Mouse (Mus musculus) intestine, postnatal 0 days (tissue): Measurements from ENCODE around the gene Atp12a. TPM values are rescaled to one million over a fixed set of nuclear protein-coding genes. Genes with fewer than 3 reads are reported as not detected.

Experiments used
- ATAC-seq: fragments of 200-750 bp; cut with Nextera tagmentation; 2 replicates; pipeline ENCODE4 v1.8.0; 2017; ENCODE audit warnings: mild to moderate bottlenecking, moderate TSS enrichment, moderate library complexity
- H3K27ac ChIP-seq: fragments of 300-500 bp; sonication (generic); 2 replicates; pipeline ENCODE4 v1.5.1; 2014; ENCODE audit warnings: mild to moderate bottlenecking, low read depth, low read length, moderate library complexity
- H3K27me3 ChIP-seq: fragments of 300-500 bp; sonication (generic); replicated peaks from 2 replicates; pipeline ENCODE4 v1.6.1; 2014; ENCODE audit warnings: low read length, mixed read lengths; ENCODE audit not compliant: control insufficient read depth, insufficient read depth
- H3K36me3 ChIP-seq: fragments of 300-500 bp; sonication (generic); 2 replicates; pipeline ENCODE4 v1.6.1; 2014; ENCODE audit warnings: mild to moderate bottlenecking, moderate library complexity; ENCODE audit not compliant: control insufficient read depth, insufficient read depth
- H3K4me1 ChIP-seq: fragments of 300-500 bp; sonication (generic); replicated peaks from 2 replicates; pipeline ENCODE4 v1.6.1; 2014; ENCODE audit warnings: antibody characterized with exemption, low read length, mixed read lengths; ENCODE audit not compliant: control insufficient read depth, insufficient read depth
- H3K4me2 ChIP-seq: fragments of 300-500 bp; sonication (generic); replicated peaks from 2 replicates; pipeline ENCODE4 v1.6.1; 2014; ENCODE audit warnings: low read depth, mild to moderate bottlenecking, moderate library complexity
- H3K4me3 ChIP-seq: fragments of 300-500 bp; sonication (generic); 2 replicates; pipeline ENCODE4 v1.5.1; 2014; ENCODE audit warnings: low read depth, low read length
- H3K9ac ChIP-seq: fragments of 300-500 bp; sonication (generic); 2 replicates; pipeline ENCODE4 v1.6.1; 2014; ENCODE audit warnings: mild to moderate bottlenecking, low read depth, low read length
- H3K9me3 ChIP-seq: fragments of 300-500 bp; sonication (generic); 2 replicates; pipeline ENCODE4 v1.6.1; 2016; ENCODE audit warnings: mixed run types; ENCODE audit not compliant: control insufficient read depth
- CTCF ChIP-seq: sonication (generic); IDR thresholded peaks from 2 replicates; pipeline ENCODE4 v1.5.1; 2016; ENCODE audit warnings: low read depth, mild to moderate bottlenecking, control low read depth, antibody characterized with exemption, moderate library complexity
- WGBS: fragments of 180-500 bp; shearing (Covaris S2); extraction: QIAGEN DNeasy Blood & Tissue Kit; methylation state at CpG from one replicate; pipeline ENCODE4 v1.1.7; 2014; 5-methylcytosine and 5-hydroxymethylcytosine counted together
- polyA plus RNA-seq: library from polyadenylated mRNA; unstranded; fragments of >200 nt; fragmentation: Nextera tagmentation; extraction: Ambion mirVana; gene quantifications from 2 replicates; pipeline ENCODE4 v1.2.1, GENCODE M21; 2015

The Atp12a gene
- polyA plus RNA-seq, 1 experiment from 2014 or later: 0.37 TPM

GRCm38 (mm10) chr14:56390247-56390646 is 25.4 kb downstream of the Atp12a start:
- Histone ChIP-seq H3K27ac (no peak overlapping the region), H3K4me3 (no peak overlapping the region), H3K4me2 (no peak overlapping the region), H3K36me3 (no peaks in the 10 kb centered on the region), H3K9ac (no peak overlapping the region), H3K4me1 (no peaks in the 10 kb centered on the region), H3K27me3 (no peaks in the 10 kb centered on the region), H3K9me3 (no peaks in the 10 kb centered on the region)
- ATAC-seq: no peak
- WGBS: 80% methylated on average over 3 of the region's 3 CpGs
- TF ChIP-seq CTCF: no peak

GRCm38 (mm10) chr14:56393704-56394312 is 28.9 kb downstream of the Atp12a start:
- Histone ChIP-seq H3K27ac (no peak overlapping the region), H3K4me1 (no peaks in the 10 kb centered on the region), H3K4me2 (no peak overlapping the region), H3K36me3 (no peaks in the 10 kb centered on the region), H3K27me3 (no peaks in the 10 kb centered on the region), H3K9me3 (no peaks in the 10 kb centered on the region), H3K4me3 (no peak overlapping the region), H3K9ac (no peak overlapping the region)
- 35% methylated on average over 2 of the region's 2 CpGs for WGBS
- no peak for ATAC-seq
- TF ChIP-seq CTCF: no peak

- Histone ChIP-seq H3K27ac (no peak overlapping the region), H3K4me3 (no peak overlapping the region), H3K36me3 (no peaks in the 10 kb centered on the region), H3K9ac (no peak overlapping the region), H3K27me3 (no peaks in the 10 kb centered on the region), H3K9me3 (no peaks in the 10 kb centered on the region), H3K4me1 (no peaks in the 10 kb centered on the region), H3K4me2 (no peak overlapping the region)
- peak; percentile 82 for TF ChIP-seq CTCF
- no peak for ATAC-seq
Observed at GRCm38 (mm10) chr14:56398001-56398400, 33.1 kb downstream of the Atp12a start.

GRCm38 (mm10) chr14:56402311-56403071 is 37.6 kb downstream of the Atp12a start, which contains the start of gene Rnf17:
TSS of gene Rnf17 (plus strand) at chr14:56402581.
- 66% methylated on average over 34 of the region's 34 CpGs for WGBS
- no peak for TF ChIP-seq CTCF
- H3K4me2 ChIP-seq: no peak within 1 kb of the TSS

GRCm38 (mm10) chr14:56403072-56403375 is 38.2 kb downstream of the Atp12a start:
- no peak overlapping the region for H3K9ac ChIP-seq
- H3K27ac ChIP-seq: no peak overlapping the region
- no peak for ATAC-seq
- no peak overlapping the region for H3K4me2 ChIP-seq
- H3K4me1 ChIP-seq: no peaks in the 10 kb centered on the region
- WGBS: 92% methylated on average over 2 of the region's 2 CpGs
- no peaks in the 10 kb centered on the region for H3K27me3 ChIP-seq
- no peak overlapping the region for H3K4me3 ChIP-seq
- H3K9me3 ChIP-seq: no peaks in the 10 kb centered on the region
- no peaks in the 10 kb centered on the region for H3K36me3 ChIP-seq
- TF ChIP-seq CTCF: no peak

More at GRCm38 (mm10) chr14:56402311-56403071, 37.6 kb downstream of the Atp12a start, which contains the start of gene Rnf17:
- no peaks in the 10 kb centered on the region for H3K9me3 ChIP-seq
- H3K4me3 ChIP-seq: no peak within 1 kb of the TSS
- H3K27me3 ChIP-seq: no peaks in the 10 kb centered on the region
- H3K9ac ChIP-seq: no peak within 1 kb of the TSS
- no peaks in the 10 kb centered on the region for H3K4me1 ChIP-seq
- no peak within 1 kb of the TSS for H3K27ac ChIP-seq
- ATAC-seq: no peak
- no peaks in the 10 kb centered on the region for H3K36me3 ChIP-seq

Other genes with a start within 250 kb of the Atp12a start
- not detected in 2 replicates for gene Gzme, start 244.4 kb upstream of the Atp12a start, polyA plus RNA-seq
- not detected in 2 replicates for gene Gzmd, start 232.5 kb upstream of the Atp12a start, polyA plus RNA-seq
- not detected in 2 replicates for gene Gzmg, start 205.5 kb upstream of the Atp12a start, polyA plus RNA-seq
- gene Gzmn, start 190.5 kb upstream of the Atp12a start, polyA plus RNA-seq: not detected in 2 replicates
- gene Gzmf, start 153.7 kb upstream of the Atp12a start, polyA plus RNA-seq: not detected in 2 replicates
- gene Gzmc, start 130.4 kb upstream of the Atp12a start, polyA plus RNA-seq: not detected in 2 replicates
- gene Gzmb, start 102.8 kb upstream of the Atp12a start, polyA plus RNA-seq: 0.21 and 0.34 TPM in 2 replicates
- gene Rnf17, start 37.5 kb downstream of the Atp12a start, polyA plus RNA-seq: 0.46 and 0.59 TPM in 2 replicates
- gene Cenpj, start 210.4 kb downstream of the Atp12a start, polyA plus RNA-seq: 1.4 and 2.3 TPM in 2 replicates
- 12.2 and 15.7 TPM in 2 replicates for gene Parp4, start 210.6 kb downstream of the Atp12a start, polyA plus RNA-seq